Mouse (Mus musculus): ENCODE results near the gene Ifitm2.

Ifitm2 gene

DNA sequence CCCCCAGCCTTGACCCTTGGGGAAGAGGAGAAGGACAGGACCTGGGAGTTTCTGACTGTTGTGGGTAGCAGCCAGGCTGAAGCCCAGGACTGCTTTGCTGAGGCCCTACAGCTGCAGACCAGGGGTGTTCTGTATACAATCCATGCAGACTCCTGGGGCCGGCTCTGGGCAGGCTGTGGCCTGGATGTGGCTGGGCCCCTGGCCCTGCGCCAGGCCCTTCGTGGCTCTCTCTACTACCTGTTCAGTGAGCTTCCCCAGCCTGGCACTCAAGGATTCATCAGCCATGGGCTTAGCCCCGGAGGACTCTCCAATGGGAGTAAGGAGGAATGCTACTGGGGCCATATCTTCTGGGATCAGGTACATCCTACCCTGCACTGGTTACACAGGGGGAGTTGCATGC lies 12.4 kb downstream of the Ifitm2 start:
- WGBS, result 86% methylated on average over 4 of the region's 4 CpGs

- WGBS, result 90% methylated on average over 10 of the region's 10 CpGs
Observed at GRCm38 (mm10) chr7:140942811-140943210, 13.0 kb downstream of the Ifitm2 start.

- WGBS, result 69% methylated on average over 9 of the region's 9 CpGs
Observed at GRCm38 (mm10) chr7:140942341-140942740, 13.4 kb downstream of the Ifitm2 start.

DNA sequence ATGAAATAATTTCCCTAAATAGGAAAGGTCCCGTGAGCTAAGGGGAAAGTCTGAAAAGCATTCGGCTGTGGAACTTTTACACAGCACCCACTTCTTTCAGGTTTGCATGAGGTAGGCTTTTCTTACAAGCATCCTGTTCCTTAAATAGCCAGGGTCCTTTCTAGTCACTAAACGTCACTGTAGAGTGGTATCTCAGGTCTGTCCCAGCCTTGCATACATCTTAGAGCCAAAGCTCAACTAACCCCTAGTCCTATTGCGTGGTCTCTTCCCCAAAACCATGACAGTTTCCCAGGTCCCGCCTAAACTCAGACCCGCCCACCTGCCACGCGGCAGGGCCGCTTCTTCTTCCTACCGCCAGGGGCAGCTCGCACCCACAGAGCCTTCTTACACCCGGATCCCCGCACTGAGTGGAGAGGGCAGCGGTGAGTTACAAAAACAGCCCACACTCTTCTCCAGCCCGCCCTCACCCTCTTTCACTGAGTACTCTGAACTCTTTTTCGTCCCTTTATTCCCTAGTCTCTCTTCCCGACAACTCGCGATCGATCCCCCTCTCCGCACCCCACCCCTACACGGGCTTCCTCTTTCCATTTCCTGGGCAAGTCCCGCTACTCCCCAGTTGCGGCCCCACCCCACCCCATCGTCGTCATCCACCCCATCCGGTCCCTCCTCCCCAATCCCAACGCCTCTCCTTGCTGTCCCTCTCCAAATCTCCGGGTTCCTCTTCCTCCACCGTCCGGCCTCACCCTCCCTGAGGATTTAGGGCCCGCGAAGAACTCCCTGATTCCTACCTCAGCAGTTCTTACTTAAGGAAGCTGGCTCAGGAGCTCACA lies 14.3 kb downstream of the Ifitm2 start, which contains the start of gene Pgghg:
TSS of gene Pgghg (plus strand) at position 170 of the 830 bp plus-strand sequence.
- 2% methylated on average over 33 of the region's 33 CpGs for WGBS

GRCm38 (mm10) chr7:140939669-140940171 lies 16.1 kb downstream of the Ifitm2 start:
- WGBS, result 34% methylated on average over 8 of the region's 8 CpGs

- 48% methylated on average over 2 of the region's 2 CpGs for WGBS
Observed at GRCm38 (mm10) chr7:140938896-140939295, 16.9 kb downstream of the Ifitm2 start.

GRCm38 (mm10) chr7:140938436-140938835 lies 17.4 kb downstream of the Ifitm2 start:
- 52% methylated on average over 3 of the region's 3 CpGs for WGBS

- 92% methylated on average over 6 of the region's 6 CpGs for WGBS
Observed at GRCm38 (mm10) chr7:140927181-140927580, 28.6 kb downstream of the Ifitm2 start.

DNA sequence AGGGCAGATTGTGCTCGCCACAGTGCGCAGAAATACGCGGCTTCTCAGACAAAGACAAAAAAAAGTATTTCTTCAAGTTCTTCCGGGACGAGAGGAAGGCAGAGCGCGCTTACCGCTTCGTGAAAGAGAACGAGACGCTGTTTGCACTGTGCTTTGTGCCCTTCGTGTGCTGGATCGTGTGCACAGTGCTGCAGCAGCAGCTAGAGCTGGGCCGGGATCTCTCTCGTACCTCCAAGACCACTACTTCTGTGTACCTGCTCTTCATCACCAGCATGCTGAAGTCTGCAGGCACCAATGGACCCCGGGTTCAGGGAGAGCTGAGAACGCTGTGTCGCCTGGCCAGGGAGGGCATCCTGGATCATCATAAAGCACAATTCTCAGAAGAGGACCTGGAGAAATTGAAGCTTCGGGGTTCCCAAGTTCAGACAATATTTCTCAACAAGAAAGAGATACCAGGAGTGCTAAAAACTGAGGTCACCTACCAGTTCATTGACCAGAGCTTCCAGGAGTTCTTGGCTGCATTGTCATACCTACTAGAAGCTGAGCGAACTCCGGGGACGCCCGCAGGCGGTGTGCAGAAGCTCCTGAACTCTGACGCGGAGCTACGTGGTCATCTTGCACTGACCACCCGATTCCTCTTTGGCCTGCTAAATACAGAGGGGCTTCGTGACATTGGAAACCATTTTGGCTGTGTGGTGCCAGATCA lies 32.6 kb downstream of the Ifitm2 start:
- 19% methylated on average over 30 of the region's 30 CpGs for WGBS

- under 1% methylated on average over 49 of the region's 49 CpGs for WGBS
Observed at GRCm38 (mm10) chr7:140922398-140923069, 33.3 kb downstream of the Ifitm2 start.

GRCm38 (mm10) chr7:140921225-140921975 lies 34.4 kb downstream of the Ifitm2 start:
- 53% methylated on average over 22 of the region's 22 CpGs for WGBS

DNA sequence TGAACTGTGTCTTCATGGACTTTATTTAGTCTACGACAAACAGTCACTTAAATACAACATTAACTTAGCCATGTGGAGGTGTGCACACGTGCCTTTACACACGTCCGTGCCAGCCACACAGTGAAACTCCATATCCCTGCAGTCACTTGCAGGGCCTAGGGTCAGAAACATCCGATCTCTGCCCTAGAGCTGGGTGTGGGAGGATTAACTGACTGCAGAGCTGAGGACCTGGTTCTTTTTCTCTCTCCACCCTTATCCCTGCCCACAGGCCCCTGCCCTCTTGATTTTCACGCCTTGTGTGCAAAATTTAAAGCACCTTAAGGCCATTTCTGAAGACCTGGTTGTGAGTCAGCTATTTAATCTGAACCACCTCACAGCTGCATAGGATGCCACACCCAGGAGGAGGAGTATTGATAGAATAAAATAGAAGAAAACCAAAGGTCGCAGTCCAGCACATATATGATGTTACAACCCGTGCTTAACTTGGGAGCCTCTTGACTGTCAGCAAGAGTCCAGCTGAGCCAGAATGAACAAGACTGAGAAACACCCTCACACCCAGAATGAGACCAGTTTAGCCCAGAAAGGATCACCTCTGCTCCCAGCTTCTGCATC lies 35.3 kb downstream of the Ifitm2 start, which contains the start of gene Nlrp6:
TSS of gene Nlrp6 (plus strand) at position 485 of the 612 bp plus-strand sequence.
- WGBS, result 89% methylated on average over 8 of the region's 8 CpGs

- 80% methylated on average over 4 of the region's 4 CpGs for WGBS
Observed at GRCm38 (mm10) chr7:140919911-140920310, 35.9 kb downstream of the Ifitm2 start.

GRCm38 (mm10) chr7:140914031-140914690 lies 41.6 kb downstream of the Ifitm2 start:
- WGBS, result 89% methylated on average over 8 of the region's 8 CpGs

- 79% methylated on average over 5 of the region's 5 CpGs for WGBS
Observed at GRCm38 (mm10) chr7:140912846-140913482, 42.8 kb downstream of the Ifitm2 start.

DNA sequence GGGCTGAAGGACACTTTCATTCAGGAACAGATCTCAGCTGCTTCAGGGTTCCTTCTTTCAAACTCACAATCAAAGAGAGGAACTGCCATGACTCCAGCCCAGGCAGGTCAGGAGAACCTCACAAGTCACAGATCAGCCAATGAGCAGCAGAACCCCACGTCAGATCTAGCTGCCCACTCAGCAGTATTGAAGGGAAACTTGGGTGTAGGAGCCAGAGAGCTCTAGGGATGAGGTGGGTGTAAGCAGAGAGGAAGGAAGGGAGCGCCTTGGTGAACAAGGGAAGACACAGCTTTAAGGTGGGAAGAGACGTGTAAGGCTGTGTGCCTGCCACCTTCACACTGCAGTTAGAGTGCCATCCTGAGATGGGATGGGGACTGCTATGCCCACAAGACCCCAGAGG lies 43.5 kb downstream of the Ifitm2 start:
- WGBS, result 30% methylated on average over 3 of the region's 3 CpGs

DNA sequence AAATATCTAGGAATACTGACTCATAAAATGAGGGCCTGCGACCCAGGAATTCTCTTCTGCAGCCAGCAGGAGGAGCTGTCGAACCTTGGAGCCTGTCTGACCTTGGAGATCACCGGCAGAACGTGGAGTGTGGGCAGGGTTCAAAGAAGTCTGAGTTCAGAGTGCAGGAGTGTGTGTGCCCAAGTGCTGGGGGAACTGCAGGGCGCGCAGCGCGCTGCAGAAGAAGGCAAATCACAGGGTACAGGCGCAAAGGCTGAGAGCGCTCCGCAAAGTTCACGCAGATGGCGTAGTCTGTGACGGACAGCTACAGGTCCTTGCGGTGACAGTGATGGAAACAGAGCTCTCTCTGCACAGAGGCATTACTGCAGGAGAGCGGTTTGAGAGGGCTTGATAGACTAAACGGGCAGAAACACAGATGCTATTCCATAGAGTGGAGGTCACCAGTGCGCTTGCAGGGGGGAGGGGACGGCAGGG lies 47.1 kb downstream of the Ifitm2 start:
- 2% methylated on average over 19 of the region's 19 CpGs for WGBS

GRCm38 (mm10) chr7:140908181-140908580 lies 47.6 kb downstream of the Ifitm2 start:
- 68% methylated on average over 7 of the region's 7 CpGs for WGBS

DNA sequence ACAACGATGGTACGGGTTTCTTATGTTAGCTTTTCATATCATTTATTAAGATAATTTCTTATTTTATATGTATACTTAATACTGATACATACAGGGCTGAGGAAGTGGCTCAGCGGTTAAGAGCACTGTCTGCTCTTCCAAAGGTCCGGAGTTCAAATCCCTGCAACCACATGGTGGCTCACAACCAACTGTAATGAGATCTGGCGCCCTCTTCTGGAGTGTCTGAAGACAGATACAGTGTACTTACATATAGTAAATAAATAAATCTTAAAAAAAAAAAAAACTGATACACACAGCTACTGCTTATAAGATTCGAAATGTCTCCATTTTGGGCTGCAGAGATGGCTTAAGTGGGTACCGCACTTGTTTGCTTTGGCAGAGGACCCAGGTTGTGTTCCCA lies 48.1 kb downstream of the Ifitm2 start:
- WGBS, result 88% methylated on average over 7 of the region's 7 CpGs

- WGBS, result 78% methylated on average over 13 of the region's 13 CpGs
Observed at GRCm38 (mm10) chr7:140907131-140907530, 48.7 kb downstream of the Ifitm2 start.

All from cerebral cortex, adult 2 months (tissue).